Mouse (Mus musculus) ovary, postnatal 14 days (tissue): ENCODE data around the gene Fam71f1.
"Not testable (repeated sequence)": the region's sequence is repeated elsewhere in the genome, so short reads cannot be mapped to it uniquely, and the experiment has no call there.

Experiments used
- DNase-seq: peaks from one replicate; pipeline ENCODE4 v3.0.0; 2022; ENCODE audit warnings: low spot score

Gene Fam71f1

DNA sequence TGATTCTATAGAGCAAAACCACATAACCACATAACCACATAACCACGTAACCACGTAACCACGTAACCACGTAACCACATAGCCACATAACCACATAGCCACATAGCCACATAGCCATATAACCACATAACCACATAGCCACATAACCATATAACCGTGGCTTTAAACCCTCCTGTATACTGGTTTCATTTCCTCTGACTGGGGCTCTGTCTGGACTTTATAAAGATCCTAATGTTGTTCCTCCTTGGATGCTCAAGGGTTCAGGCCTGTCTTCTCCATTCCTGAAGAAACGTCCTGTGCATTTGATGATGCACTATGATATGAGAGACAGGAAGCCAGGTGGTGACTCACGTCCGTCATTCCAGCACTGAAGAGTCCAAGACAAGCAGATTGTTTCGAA lies 8.0 kb downstream of the Fam71f1 start:
- no peak for DNase-seq

- no peak for DNase-seq
These were observed 10.6 kb downstream of the Fam71f1 start for GRCm38 (mm10) chr6:29329514-29329913.

DNA sequence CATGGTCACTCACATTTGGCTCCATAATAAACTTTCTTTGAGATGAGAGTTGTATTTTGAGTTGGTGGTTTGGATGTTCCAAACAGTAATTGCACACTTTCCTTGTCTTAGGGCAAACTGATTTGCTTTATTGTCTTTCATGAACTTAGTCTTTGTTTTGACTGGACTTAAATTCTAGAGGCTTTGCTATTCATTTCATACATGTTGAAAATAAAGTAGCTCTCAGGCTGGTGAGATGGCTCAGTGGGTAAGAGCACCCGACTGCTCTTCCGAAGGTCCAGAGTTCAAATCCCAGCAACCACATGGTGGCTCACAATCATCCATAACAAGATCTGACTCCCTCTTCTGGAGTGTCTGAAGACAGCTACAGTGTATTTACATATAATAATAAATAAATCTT lies 27.6 kb downstream of the Fam71f1 start:
- not testable (repeated sequence) for DNase-seq

DNA sequence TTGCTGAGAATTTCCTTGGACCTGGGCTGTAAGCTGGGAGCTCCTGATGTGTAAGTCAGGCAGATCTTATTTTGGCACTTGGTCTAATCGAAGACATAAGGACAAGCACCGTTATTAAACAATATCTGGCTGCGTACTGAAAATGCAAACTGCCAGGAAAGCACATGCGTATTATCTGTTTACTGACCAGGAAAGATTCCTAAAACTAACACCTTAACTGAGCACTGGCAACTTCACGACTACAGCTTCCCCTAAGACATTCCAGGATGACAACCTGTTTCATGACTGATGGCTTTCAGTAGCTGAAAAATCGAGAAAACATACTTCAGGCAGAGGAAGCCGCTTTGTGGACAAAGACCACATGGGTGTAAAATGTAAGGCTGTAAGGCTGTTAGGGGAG lies 28.2 kb downstream of the Fam71f1 start:
- no peak for DNase-seq

GRCm38 (mm10) chr6:29347665-29348370 lies 28.9 kb downstream of the Fam71f1 start, which contains the start of gene Calu:
Calu (plus strand) TSS chr6:29348069.
- DNase-seq, result peak; percentile 99

DNA sequence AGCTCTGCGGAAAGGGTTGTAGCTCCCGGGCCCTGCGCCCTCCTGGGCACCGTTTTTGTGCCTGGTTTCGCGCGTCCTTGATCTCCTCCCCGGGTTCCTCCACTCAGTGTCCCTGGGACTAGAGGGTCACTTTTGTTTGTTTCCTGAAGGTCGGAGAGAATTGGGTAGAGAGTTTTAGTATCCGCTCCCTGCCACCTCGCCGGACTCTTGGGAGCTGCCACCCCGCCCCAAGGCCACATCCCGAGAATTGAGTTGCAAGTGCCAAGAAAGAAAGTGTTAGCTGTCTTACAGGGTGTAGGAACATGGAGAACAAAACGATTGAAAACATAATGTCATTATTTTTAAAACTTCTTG lies 29.4 kb downstream of the Fam71f1 start:
- DNase-seq, result no peak

DNA sequence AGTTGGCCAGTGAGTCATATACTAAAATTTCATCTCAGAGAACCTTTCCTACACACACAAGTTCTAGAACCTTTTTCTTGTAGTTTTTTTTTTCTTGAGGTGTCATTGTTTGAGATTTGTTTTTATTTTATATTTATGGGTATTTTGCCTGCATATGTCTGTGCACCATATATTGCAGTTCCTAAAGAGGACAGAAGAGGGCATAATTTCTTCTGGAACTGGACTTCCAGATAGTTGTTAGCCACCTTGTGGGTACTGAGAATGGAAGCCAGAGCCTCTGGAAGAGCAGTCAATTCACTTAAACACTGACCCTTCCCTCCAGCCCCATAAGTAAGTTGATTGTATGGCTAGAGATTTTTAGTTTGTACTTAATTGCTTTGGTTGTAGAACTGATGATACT lies 32.7 kb downstream of the Fam71f1 start:
- no peak for DNase-seq

GRCm38 (mm10) chr6:29352816-29353215 lies 33.9 kb downstream of the Fam71f1 start:
- DNase-seq, result no peak

DNA sequence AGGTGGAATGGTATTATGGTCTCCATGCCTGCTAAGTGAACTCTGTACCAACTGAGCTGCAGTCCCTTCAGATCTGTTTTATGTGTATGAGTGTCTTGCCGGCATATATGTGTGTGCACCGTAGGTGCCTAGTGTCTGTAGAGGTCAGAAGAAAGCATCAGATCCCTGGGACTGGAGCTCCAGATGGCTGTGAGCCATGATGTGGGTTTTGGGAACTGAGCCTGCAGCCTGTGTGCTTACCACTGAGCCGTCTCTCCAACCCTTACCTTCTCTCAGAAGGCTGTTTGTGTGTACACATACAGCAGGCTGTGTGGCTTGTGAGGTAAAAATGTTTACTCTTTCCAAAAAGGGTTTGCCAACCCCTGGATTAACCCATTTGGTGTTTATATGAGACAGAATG lies 40.4 kb downstream of the Fam71f1 start:
- no peak for DNase-seq

DNA sequence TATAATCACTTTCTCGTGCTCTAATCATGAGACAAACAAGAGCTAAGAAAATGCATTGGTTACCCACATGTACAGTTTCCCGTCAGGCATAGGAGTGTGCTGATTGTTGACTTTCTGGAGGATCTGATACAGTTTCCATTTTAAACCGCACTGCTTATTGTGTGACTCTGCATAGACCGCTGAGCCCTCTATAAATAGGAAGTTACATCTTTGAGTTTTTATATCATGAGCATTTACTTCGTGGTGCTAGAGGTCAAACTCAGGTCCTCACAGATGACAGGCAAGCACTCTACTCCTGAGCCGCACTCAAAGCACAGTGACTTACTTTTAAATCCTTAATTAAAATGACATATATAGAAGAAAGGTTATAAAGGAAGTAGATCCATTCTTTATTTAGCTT lies 41.3 kb downstream of the Fam71f1 start:
- DNase-seq, result no peak

DNA sequence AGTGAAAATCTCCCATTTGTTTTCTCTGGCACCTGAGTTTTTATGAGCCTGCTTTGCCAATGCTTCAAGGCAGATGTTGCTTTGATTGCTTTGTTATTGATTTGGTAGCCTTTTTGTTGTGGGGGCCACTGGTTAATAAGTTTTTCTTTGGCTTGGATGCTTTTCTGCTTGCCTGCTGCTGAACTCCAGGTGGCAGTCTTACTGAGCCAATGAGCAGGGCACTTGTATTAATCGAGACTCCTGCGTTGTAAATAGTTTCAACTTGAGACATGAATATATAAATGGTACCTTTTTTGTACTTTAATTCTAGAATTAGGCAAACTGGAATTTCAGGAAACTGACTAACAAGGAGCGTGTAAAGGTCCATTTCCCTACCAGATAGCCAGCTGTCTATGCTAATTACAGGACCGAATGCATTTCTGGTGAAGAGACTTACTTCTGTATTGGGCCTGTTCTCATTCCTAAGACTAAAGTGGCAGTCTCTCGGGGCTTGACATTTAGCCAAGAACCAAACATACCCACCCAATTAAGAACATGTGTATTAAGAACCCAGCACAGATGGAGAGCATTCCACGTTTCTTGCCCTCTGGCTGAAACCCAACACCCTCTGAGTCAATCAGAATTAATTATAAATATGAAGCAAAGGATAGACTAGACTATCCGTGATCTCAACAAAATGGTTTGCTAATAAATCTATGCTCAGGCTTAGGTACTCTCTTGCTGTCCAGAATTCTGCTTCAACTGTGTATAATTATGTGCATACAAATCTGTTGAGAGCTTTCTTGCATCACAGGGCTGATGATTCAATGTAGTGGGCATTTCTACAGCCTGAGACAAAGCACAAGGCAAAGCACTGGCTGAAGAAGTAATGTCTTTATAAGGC lies 43.5 kb downstream of the Fam71f1 start:
- no peak for DNase-seq

DNA sequence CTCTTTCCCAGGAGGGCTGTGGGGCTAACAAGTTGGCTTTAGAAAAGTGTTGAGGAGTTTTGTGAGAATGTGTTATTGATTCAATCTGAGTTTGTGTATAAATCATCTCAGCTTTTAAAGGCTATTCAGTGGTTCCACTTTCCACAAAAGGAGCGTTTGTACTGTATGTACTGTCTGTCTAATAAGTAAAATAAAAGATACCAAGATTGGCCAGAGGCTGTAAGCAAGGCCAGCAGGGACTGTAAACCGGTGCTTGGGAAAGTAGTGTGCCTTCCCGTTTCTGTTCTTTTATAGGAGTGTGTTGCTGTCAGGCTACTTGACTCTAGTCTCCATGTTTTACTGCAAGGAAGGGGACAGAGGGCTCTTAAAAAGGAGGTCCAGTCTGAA lies 44.2 kb downstream of the Fam71f1 start:
- no peak for DNase-seq

- DNase-seq, result no peak
These were observed 46.3 kb downstream of the Fam71f1 start for GRCm38 (mm10) chr6:29365277-29365676.

- no peak for DNase-seq
These were observed 58.4 kb downstream of the Fam71f1 start for GRCm38 (mm10) chr6:29377386-29377785.

GRCm38 (mm10) chr6:29378678-29379077 lies 59.7 kb downstream of the Fam71f1 start:
- DNase-seq, result no peak

DNA sequence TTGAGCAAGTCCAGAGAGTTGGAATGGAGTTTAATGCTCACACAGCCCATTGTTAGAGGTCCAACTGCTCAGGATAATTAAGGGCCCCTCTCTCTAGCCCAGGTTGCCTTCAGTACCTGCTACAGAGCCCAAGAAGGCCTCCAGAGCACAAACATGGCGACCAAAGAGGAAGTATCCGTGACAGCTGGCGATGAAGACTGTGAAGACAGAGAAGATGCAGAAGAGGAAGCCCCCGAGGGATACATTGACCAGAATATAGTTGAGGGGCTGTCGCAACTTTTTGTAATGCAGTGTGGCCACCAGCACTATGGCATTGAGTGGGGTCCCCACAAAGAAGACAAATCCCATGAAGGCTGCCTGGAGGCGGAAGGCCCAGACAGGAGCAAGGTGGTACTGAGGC lies 61.0 kb downstream of the Fam71f1 start:
- DNase-seq, result no peak

- DNase-seq, result no peak
These were observed 63.5 kb downstream of the Fam71f1 start for GRCm38 (mm10) chr6:29382442-29382841.
